Mouse (Mus musculus) thymus, adult 2 months (tissue): ENCODE measurements around the gene Acap2.

Experiments
- CTCF ChIP-seq: fragments of 200-500 bp; IDR thresholded peaks from 2 replicates; pipeline ENCODE4 v1.5.1; 2012; ENCODE audit warnings: mild to moderate bottlenecking, control low read depth, low read length, moderate library complexity, borderline replicate concordance; ENCODE audit not compliant: control insufficient read depth, poor library complexity, insufficient read depth; ENCODE audit errors: extremely low read depth
- POLR2A ChIP-seq: fragments of 200-500 bp; IDR thresholded peaks from 2 replicates; pipeline ENCODE4 v1.6.1; 2012; ENCODE audit warnings: mild to moderate bottlenecking, low read length, control low read depth, moderate library complexity; ENCODE audit not compliant: control insufficient read depth, poor library complexity, insufficient read depth; ENCODE audit errors: extremely low read depth

DNA sequence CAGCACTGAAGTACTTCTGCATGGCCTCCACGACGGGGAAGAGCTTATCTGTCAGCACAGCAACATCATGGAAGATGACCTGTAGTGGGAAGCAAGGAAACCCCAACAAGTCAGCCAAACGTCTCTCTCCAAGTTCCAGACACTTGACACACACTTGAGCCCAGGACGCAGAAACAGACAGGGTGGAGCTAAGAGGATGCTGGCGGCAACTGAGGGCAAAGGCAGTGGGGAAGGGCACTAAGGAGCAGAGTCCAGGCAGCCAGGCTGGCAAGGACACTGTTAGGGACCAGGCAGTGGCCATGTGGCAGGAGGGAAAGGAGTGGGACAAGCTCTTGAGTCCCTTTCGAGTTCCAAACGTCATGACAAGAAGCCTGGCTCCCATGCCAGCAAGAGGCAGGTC lies 150.3 kb downstream of the Acap2 start:
- TF ChIP-seq POLR2A (no peak), CTCF (no peak)
